Mouse (Mus musculus): ENCODE results near the gene Pip4k2b.

Pip4k2b gene

GRCm38 (mm10) chr11:97694921-97695711 is 49.4 kb downstream of the Pip4k2b start:
- no peak for DNase-seq

GRCm38 (mm10) chr11:97694435-97694834 is 50.1 kb downstream of the Pip4k2b start:
- DNase-seq: no peak

- DNase-seq: peak; percentile 43 to 72
Observed at GRCm38 (mm10) chr11:97689861-97690260, 54.6 kb downstream of the Pip4k2b start.

- DNase-seq: no peak
Observed at GRCm38 (mm10) chr11:97687061-97687460, 57.4 kb downstream of the Pip4k2b start.

GRCm38 (mm10) chr11:97686322-97686908 is 58.1 kb downstream of the Pip4k2b start:
- DNase-seq: no peak

GRCm38 (mm10) chr11:97685613-97686321 is 58.7 kb downstream of the Pip4k2b start, which contains the start of gene Cisd3:
Gene Cisd3 (plus strand): TSS chr11:97685826.
- DNase-seq: peak; percentile 91 to 93

GRCm38 (mm10) chr11:97684766-97685165 is 59.7 kb downstream of the Pip4k2b start:
- DNase-seq: no peak

- peak; percentile 64 to 66 for DNase-seq
Observed at GRCm38 (mm10) chr11:97684063-97684680, 60.3 kb downstream of the Pip4k2b start.

GRCm38 (mm10) chr11:97682504-97683055 is 61.9 kb downstream of the Pip4k2b start:
- DNase-seq: no peak

- DNase-seq: no peak
Observed at GRCm38 (mm10) chr11:97680430-97680829, 64.1 kb downstream of the Pip4k2b start.

GRCm38 (mm10) chr11:97678301-97678700 is 66.2 kb downstream of the Pip4k2b start:
- DNase-seq: no peak

GRCm38 (mm10) chr11:97677842-97678241 is 66.7 kb downstream of the Pip4k2b start:
- no peak for DNase-seq

GRCm38 (mm10) chr11:97677381-97677780 is 67.1 kb downstream of the Pip4k2b start:
- DNase-seq: no peak

GRCm38 (mm10) chr11:97676050-97676754 is 68.3 kb downstream of the Pip4k2b start:
- no peak for DNase-seq

- DNase-seq: no peak
Observed at GRCm38 (mm10) chr11:97673148-97673547, 71.4 kb downstream of the Pip4k2b start.

- no peak for DNase-seq
Observed at GRCm38 (mm10) chr11:97671177-97671527, 73.4 kb downstream of the Pip4k2b start.

GRCm38 (mm10) chr11:97670234-97671176 is 74.0 kb downstream of the Pip4k2b start:
- DNase-seq: no peak

- DNase-seq: no peak
Observed at GRCm38 (mm10) chr11:97669829-97670228, 74.7 kb downstream of the Pip4k2b start.

GRCm38 (mm10) chr11:97669268-97669667 is 75.2 kb downstream of the Pip4k2b start:
- no peak for DNase-seq

- DNase-seq: no peak
Observed at GRCm38 (mm10) chr11:97668160-97668559, 76.3 kb downstream of the Pip4k2b start.

GRCm38 (mm10) chr11:97666794-97667193 is 77.7 kb downstream of the Pip4k2b start:
- no peak for DNase-seq

Data from spleen, adult 18-20 months (tissue).